Comparison of ENCODE assay signal across 9 mouse cellular contexts in the genomic region with DNA sequence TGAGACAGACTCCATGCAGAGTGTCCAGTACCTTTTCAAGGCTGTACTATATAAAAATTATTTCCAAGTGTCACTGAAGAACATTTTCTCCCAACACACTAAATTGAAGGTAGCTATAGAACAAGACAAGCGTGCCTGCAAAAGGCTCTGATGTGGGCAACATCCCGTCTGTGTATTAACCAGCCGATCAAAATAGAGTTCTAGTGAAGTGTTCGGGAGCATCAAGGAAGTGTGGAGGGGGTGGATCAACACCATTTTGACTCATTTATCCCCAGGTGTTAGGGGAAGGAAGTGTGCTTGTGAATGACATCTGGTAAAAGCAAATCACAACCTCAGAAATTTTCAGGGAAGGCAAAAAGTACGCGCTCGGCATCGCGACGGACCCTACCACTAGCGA. TPM values are rescaled to one million over a fixed set of nuclear protein-coding genes. Genes with fewer than 3 reads are reported as not detected.
A peak's percentile ranks its signal among the peaks of the same experiment; 100 is the strongest.
DNase-seq lines count a peak whose midpoint lies in the region; ATAC-seq and TF ChIP-seq lines count a peak whose summit lies in the region.
"Had no signal": no experiment of that assay in that cellular context is flagged by ENCODE, and none has a peak within 500 bp of the region (broad histone marks: within the 10 kb centered on the region; RNA-seq: fewer than 3 reads in every experiment).

No protein-coding gene starts in this region.

- peak overlapping the region; percentile 93 for H3K4me2 ChIP-seq in kidney, embryonic 15.5 days
- peak overlapping the region; percentile 91 for H3K4me2 ChIP-seq in midbrain, embryonic 13.5 days (replicated peaks)

- H3K36me3 ChIP-seq in kidney, embryonic 15.5 days = no peaks in the 10 kb centered on the region
- no peaks in the 10 kb centered on the region for H3K36me3 ChIP-seq in kidney, adult 2 months (ENCODE audit: control insufficient read depth, insufficient read depth, low read length)
- no peaks in the 10 kb centered on the region for H3K36me3 ChIP-seq in embryonic facial prominence, embryonic 10.5 days (replicated peaks)
- H3K36me3 ChIP-seq in hindbrain, embryonic 10.5 days = no peaks in the 10 kb centered on the region
- H3K36me3 ChIP-seq in midbrain, embryonic 13.5 days = no peaks in the 10 kb centered on the region

- H3K27ac ChIP-seq in kidney, embryonic 15.5 days = no peak overlapping the region
- no peak overlapping the region for H3K27ac ChIP-seq in kidney, adult 2 months (ENCODE audit: insufficient read depth, low read depth, low read length)
- H3K27ac ChIP-seq in embryonic facial prominence, embryonic 10.5 days (replicated peaks) = no peak overlapping the region
- H3K27ac ChIP-seq in hindbrain, embryonic 10.5 days = no peak overlapping the region
- H3K27ac ChIP-seq in midbrain, embryonic 13.5 days = no peak overlapping the region

- no peaks in the 10 kb centered on the region for H3K9me3 ChIP-seq in kidney, embryonic 15.5 days (replicated peaks)
- no peaks in the 10 kb centered on the region for H3K9me3 ChIP-seq in embryonic facial prominence, embryonic 10.5 days
- H3K9me3 ChIP-seq in hindbrain, embryonic 10.5 days = no peaks in the 10 kb centered on the region
- no peaks in the 10 kb centered on the region for H3K9me3 ChIP-seq in midbrain, embryonic 13.5 days

- H3K4me1 ChIP-seq in kidney, embryonic 15.5 days = peaks cover 7% of the 10 kb centered on the region; the same call in 1 of the 2 replicates
- H3K4me1 ChIP-seq in kidney, adult 2 months (ENCODE audit: control insufficient read depth, insufficient read depth, low read length) = no peaks in the 10 kb centered on the region
- peaks cover 6% of the 10 kb centered on the region; the same call in 1 of the 2 replicates for H3K4me1 ChIP-seq in embryonic facial prominence, embryonic 10.5 days
- peaks cover 6% of the 10 kb centered on the region; the same call in 1 of the 2 replicates for H3K4me1 ChIP-seq in hindbrain, embryonic 10.5 days (replicated peaks)
- H3K4me1 ChIP-seq in midbrain, embryonic 13.5 days (replicated peaks) = 0 out of 2 replicates have a peak, but pooled peaks cover 5% of the 10 kb centered on the region

- no peak overlapping the region for H3K9ac ChIP-seq in kidney, embryonic 15.5 days
- H3K9ac ChIP-seq in midbrain, embryonic 13.5 days (replicated peaks) = peak overlapping the region; percentile 70

- 9% methylated on average over 11 of the region's 11 CpGs for WGBS in kidney, embryonic 15.5 days
- WGBS in kidney, adult 2 months = 7% methylated on average over 11 of the region's 11 CpGs
- WGBS in embryonic facial prominence, embryonic 10.5 days = 8% methylated on average over 11 of the region's 11 CpGs
- 10% methylated on average over 11 of the region's 11 CpGs for WGBS in hindbrain, embryonic 10.5 days
- WGBS in midbrain, embryonic 13.5 days = 5% methylated on average over 11 of the region's 11 CpGs

- peak overlapping the region; percentile 49 for H3K4me3 ChIP-seq in kidney, embryonic 15.5 days (replicated peaks)
- H3K4me3 ChIP-seq in kidney, adult 2 months (ENCODE audit: insufficient read depth, low read depth, low read length) = no peak overlapping the region
- H3K4me3 ChIP-seq in embryonic facial prominence, embryonic 10.5 days = peak overlapping the region; percentile 63
- peak overlapping the region; percentile 70 for H3K4me3 ChIP-seq in hindbrain, embryonic 10.5 days
- peak overlapping the region; percentile 57 for H3K4me3 ChIP-seq in midbrain, embryonic 13.5 days (replicated peaks)

- no peak for DNase-seq in kidney, adult 2 months
- DNase-seq in embryonic facial prominence, embryonic 10.5 days (ENCODE audit: low spot score) = no peak
- DNase-seq in hindbrain, embryonic 10.5 days (ENCODE audit: low spot score) = no peak
- no peak for DNase-seq in kidney, adult 9 months
- DNase-seq in kidney, postnatal 4 days = no peak

- no peak for TF ChIP-seq CTCF in kidney, adult 2 months (conservative IDR thresholded peaks at IDR 0.05; ENCODE audit: insufficient read depth, insufficient read length, low read depth, low read length)

- ATAC-seq in kidney, embryonic 15.5 days (replicated peaks; ENCODE audit: low FRiP score) = 0 out of 2 replicates have a peak, but pooled peaks have one; percentile 7
- ATAC-seq in midbrain, embryonic 13.5 days = peak; percentile 27; the same call in 1 of the 2 replicates
- ATAC-seq in monocyte, adult 5-6 weeks (replicated peaks; ENCODE audit: insufficient number of reproducible peaks, low FRiP score, low TSS enrichment, poor library complexity, severe bottlenecking) = no peak

- peaks cover 52% of the 10 kb centered on the region for H3K27me3 ChIP-seq in kidney, embryonic 15.5 days
- peaks cover 3% of the 10 kb centered on the region; the same call in 1 of the 2 replicates for H3K27me3 ChIP-seq in kidney, adult 2 months (replicated peaks; ENCODE audit: control insufficient read depth, insufficient read depth, low read length)
- H3K27me3 ChIP-seq in embryonic facial prominence, embryonic 10.5 days (replicated peaks; ENCODE audit: low read depth, poor library complexity, severe bottlenecking) = peaks cover 45% of the 10 kb centered on the region
- H3K27me3 ChIP-seq in hindbrain, embryonic 10.5 days (ENCODE audit: insufficient read depth, poor library complexity, severe bottlenecking) = peaks cover 31% of the 10 kb centered on the region
- H3K27me3 ChIP-seq in midbrain, embryonic 13.5 days = peaks cover 20% of the 10 kb centered on the region

- TF ChIP-seq POLR2A in kidney, adult 2 months (IDR thresholded peaks at IDR 0.05; ENCODE audit: low read depth, low read length) = no peak

RNA-seq across cellular contexts. Expression of a gene that starts 0.7 kb away (rescaled TPM):
- 0.82 and 0.84 TPM in 2 replicates for polyA plus RNA-seq in kidney, embryonic 15.5 days (2015; fragmentation: Nextera tagmentation; extraction: Ambion mirVana)
- 0.04 and 0.13 TPM in 2 replicates for polyA plus RNA-seq in kidney, adult 2 months (2012; rRNA removed)
- polyA plus RNA-seq in embryonic facial prominence, embryonic 10.5 days (2016; fragmentation: Nextera tagmentation; extraction: Ambion mirVana) = 0.84 and 0.98 TPM in 2 replicates
- 1.00 and 1.7 TPM in 2 replicates for polyA plus RNA-seq in hindbrain, embryonic 10.5 days (2016; fragmentation: Nextera tagmentation; extraction: Ambion mirVana)
- 6.8 and 7.3 TPM in 2 replicates for polyA plus RNA-seq in midbrain, embryonic 13.5 days (2015; fragmentation: Nextera tagmentation; extraction: Ambion mirVana)
- total RNA-seq in monocyte, adult 5-6 weeks (2017) = 0.11 TPM in 1 of 3 replicates, not detected in the others
- total RNA-seq: liver, adult 2 months had no signal
- polyA plus RNA-seq: liver, adult 2 months had no signal
